Mouse (Mus musculus) hindbrain, embryonic 13.5 days (tissue): ENCODE results near the gene Ppm1d. TPM values are rescaled to one million over a fixed set of nuclear protein-coding genes. Genes with fewer than 3 reads are reported as not detected.

Experiments
- ATAC-seq: fragments of 200-750 bp; cut with Nextera tagmentation; 2 replicates; pipeline ENCODE4 v1.8.0; 2017; ENCODE audit warnings: moderate TSS enrichment; ENCODE audit not compliant: low FRiP score
- H3K27ac ChIP-seq: fragments of 300-500 bp; sonication (generic); 2 replicates; pipeline ENCODE4 v1.5.1; 2015; ENCODE audit warnings: inconsistent platforms, mild to moderate bottlenecking, moderate library complexity
- H3K27me3 ChIP-seq: fragments of 300-500 bp; sonication (generic); 2 replicates; pipeline ENCODE4 v1.6.1; 2015; ENCODE audit warnings: mild to moderate bottlenecking, inconsistent platforms
- H3K36me3 ChIP-seq: fragments of 300-500 bp; sonication (generic); 2 replicates; pipeline ENCODE4 v1.6.1; 2015; ENCODE audit warnings: mild to moderate bottlenecking, inconsistent platforms
- H3K4me1 ChIP-seq: fragments of 300-500 bp; sonication (generic); replicated peaks from 2 replicates; pipeline ENCODE4 v1.6.1; 2015; ENCODE audit warnings: inconsistent platforms
- H3K4me2 ChIP-seq: fragments of 300-500 bp; sonication (generic); 2 replicates; pipeline ENCODE4 v1.6.1; 2015; ENCODE audit warnings: inconsistent platforms, mild to moderate bottlenecking, moderate library complexity
- H3K4me3 ChIP-seq: fragments of 300-500 bp; sonication (generic); 2 replicates; pipeline ENCODE4 v1.5.1; 2015; ENCODE audit warnings: mild to moderate bottlenecking, inconsistent platforms
- H3K9ac ChIP-seq: fragments of 300-500 bp; sonication (generic); 2 replicates; pipeline ENCODE4 v1.6.1; 2015; ENCODE audit warnings: mild to moderate bottlenecking, inconsistent platforms
- H3K9me3 ChIP-seq: fragments of 300-500 bp; sonication (generic); 2 replicates; pipeline ENCODE4 v1.6.1; 2016; ENCODE audit warnings: inconsistent platforms
- WGBS: fragments of 180-500 bp; shearing (Covaris S2); methylation state at CpG from one replicate; pipeline ENCODE4 v1.1.7; 2015; 5-methylcytosine and 5-hydroxymethylcytosine counted together
- polyA plus RNA-seq: library from polyadenylated mRNA; unstranded; fragments of >200 nt; fragmentation: Nextera tagmentation; extraction: Ambion mirVana; gene quantifications from 2 replicates; pipeline ENCODE4 v1.2.1, GENCODE M21; 2015

Gene Ppm1d
- polyA plus RNA-seq, 1 experiment from 2014 or later: 18.3 TPM

DNA sequence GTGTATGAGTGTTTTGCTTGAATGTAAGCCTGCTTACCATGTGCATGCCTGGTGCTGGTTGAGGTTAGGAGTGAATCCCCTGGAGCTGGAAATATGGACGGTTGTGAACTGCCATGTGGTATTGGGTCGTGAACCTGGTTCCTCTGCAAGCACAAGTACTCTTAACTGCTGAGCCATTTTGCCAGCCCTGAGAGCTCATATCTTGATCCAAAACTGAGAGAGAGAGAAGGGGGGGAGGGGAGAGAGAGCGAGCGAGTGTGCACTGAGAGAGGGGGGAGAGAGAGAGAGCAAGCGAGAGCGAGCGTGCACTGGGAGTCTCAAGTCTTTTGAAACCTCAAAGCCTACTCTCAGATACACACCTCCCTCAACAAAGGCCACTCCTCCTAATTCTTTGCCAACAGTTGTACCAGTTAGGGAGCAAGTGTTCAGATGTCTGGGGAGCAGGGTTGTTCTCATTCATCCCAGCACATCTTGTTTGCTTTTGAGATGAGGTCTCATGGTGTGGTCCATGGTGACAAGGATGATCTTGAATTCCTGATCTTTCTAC lies 29.1 kb downstream of the Ppm1d start:
- no peak overlapping the region for H3K4me2 ChIP-seq
- no peak overlapping the region for H3K27ac ChIP-seq
- no peaks in the 10 kb centered on the region for H3K27me3 ChIP-seq
- no peak for ATAC-seq
- H3K9ac ChIP-seq: no peak overlapping the region
- peaks cover 64% of the 10 kb centered on the region for H3K36me3 ChIP-seq
- H3K4me3 ChIP-seq: no peak overlapping the region
- H3K4me1 ChIP-seq: no peaks in the 10 kb centered on the region
- WGBS: 96% methylated on average over 7 of the region's 7 CpGs
- no peaks in the 10 kb centered on the region for H3K9me3 ChIP-seq

GRCm38 (mm10) chr11:85352539-85353380 lies 41.7 kb downstream of the Ppm1d start, which contains the start of gene Bcas3:
Gene Bcas3, plus strand, starts transcription at chr11:85353167.
- Histone ChIP-seq H3K9me3 (no peaks in the 10 kb centered on the region), H3K27me3 (no peaks in the 10 kb centered on the region), H3K27ac (peak within 1 kb of the TSS; percentile 72), H3K4me3 (peak within 1 kb of the TSS; percentile 72), H3K9ac (peak within 1 kb of the TSS; percentile 86), H3K4me2 (peak within 1 kb of the TSS; percentile 84), H3K36me3 (peaks cover 14% of the 10 kb centered on the region; the same call in 1 of the 2 replicates), H3K4me1 (peaks cover 16% of the 10 kb centered on the region)
- WGBS: under 1% methylated on average over 47 of the region's 47 CpGs
- peak; percentile 99 for ATAC-seq

- Histone ChIP-seq H3K27ac (no peak overlapping the region), H3K9ac (peak overlapping the region; percentile 86), H3K4me3 (peak overlapping the region; percentile 72), H3K36me3 (peaks cover 14% of the 10 kb centered on the region; the same call in 1 of the 2 replicates), H3K4me2 (peak overlapping the region; percentile 84), H3K9me3 (no peaks in the 10 kb centered on the region), H3K4me1 (peaks cover 16% of the 10 kb centered on the region), H3K27me3 (no peaks in the 10 kb centered on the region)
- 79% methylated on average over 4 of the region's 4 CpGs for WGBS
- no peak for ATAC-seq
Measured at GRCm38 (mm10) chr11:85353819-85354218, 42.8 kb downstream of the Ppm1d start.

- 93% methylated on average over 6 of the region's 6 CpGs for WGBS
Measured at GRCm38 (mm10) chr11:85359641-85360040, 48.6 kb downstream of the Ppm1d start.

GRCm38 (mm10) chr11:85361621-85362020 lies 50.6 kb downstream of the Ppm1d start:
- peaks cover 74% of the 10 kb centered on the region for H3K36me3 ChIP-seq
- 83% methylated on average over 8 of the region's 8 CpGs for WGBS
- H3K4me3 ChIP-seq: no peak overlapping the region

More at GRCm38 (mm10) chr11:85359641-85360040, 48.6 kb downstream of the Ppm1d start:
- Histone ChIP-seq H3K36me3 (peaks cover 59% of the 10 kb centered on the region), H3K4me2 (no peak overlapping the region), H3K27ac (no peak overlapping the region), H3K9me3 (no peaks in the 10 kb centered on the region), H3K4me3 (no peak overlapping the region), H3K4me1 (no peaks in the 10 kb centered on the region), H3K27me3 (no peaks in the 10 kb centered on the region), H3K9ac (no peak overlapping the region)
- no peak for ATAC-seq

GRCm38 (mm10) chr11:85366168-85366567 lies 55.1 kb downstream of the Ppm1d start:
- WGBS: 86% methylated on average over 3 of the region's 3 CpGs
- Histone ChIP-seq H3K27ac (no peak overlapping the region), H3K4me3 (no peak overlapping the region), H3K9me3 (no peaks in the 10 kb centered on the region), H3K4me1 (no peaks in the 10 kb centered on the region), H3K4me2 (no peak overlapping the region), H3K9ac (no peak overlapping the region), H3K27me3 (no peaks in the 10 kb centered on the region), H3K36me3 (peaks cover 78% of the 10 kb centered on the region)
- no peak for ATAC-seq

More at GRCm38 (mm10) chr11:85361621-85362020, 50.6 kb downstream of the Ppm1d start:
- no peak for ATAC-seq
- Histone ChIP-seq H3K27me3 (no peaks in the 10 kb centered on the region), H3K4me1 (no peaks in the 10 kb centered on the region), H3K4me2 (no peak overlapping the region), H3K9me3 (no peaks in the 10 kb centered on the region), H3K9ac (no peak overlapping the region), H3K27ac (no peak overlapping the region)

DNA sequence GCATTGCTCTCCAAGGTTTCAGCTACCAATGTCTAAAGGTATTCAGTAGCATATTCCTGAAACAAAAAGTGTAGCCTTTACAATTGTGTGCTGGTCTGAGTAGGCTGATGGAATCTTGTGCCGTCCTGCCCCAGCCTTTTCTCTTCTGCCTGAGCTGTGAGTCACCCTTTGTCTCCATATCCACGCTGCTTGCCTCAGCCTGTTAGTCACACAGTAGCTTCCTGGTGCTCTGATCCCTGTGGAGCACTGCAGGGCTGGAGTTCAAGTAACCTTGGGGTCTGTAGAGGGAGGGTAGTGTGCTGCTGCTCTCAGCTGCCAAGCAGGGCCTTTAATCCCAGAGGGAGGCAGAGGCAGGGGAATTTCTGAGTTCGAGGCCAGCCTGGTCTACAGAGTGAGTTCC lies 56.8 kb downstream of the Ppm1d start:
- H3K27me3 ChIP-seq: no peaks in the 10 kb centered on the region
- ATAC-seq: no peak
- no peak overlapping the region for H3K9ac ChIP-seq
- H3K9me3 ChIP-seq: no peaks in the 10 kb centered on the region
- H3K27ac ChIP-seq: no peak overlapping the region
- H3K4me2 ChIP-seq: no peak overlapping the region
- H3K4me3 ChIP-seq: no peak overlapping the region
- peaks cover 76% of the 10 kb centered on the region for H3K36me3 ChIP-seq
- WGBS: 58% methylated on average over 3 of the region's 3 CpGs
- no peaks in the 10 kb centered on the region for H3K4me1 ChIP-seq

- H3K9ac ChIP-seq: no peak overlapping the region
- H3K4me1 ChIP-seq: no peaks in the 10 kb centered on the region
- H3K36me3 ChIP-seq: peaks cover 2% of the 10 kb centered on the region; the same call in 1 of the 2 replicates
- 89% methylated on average over 3 of the region's 3 CpGs for WGBS
- ATAC-seq: no peak
- H3K9me3 ChIP-seq: no peaks in the 10 kb centered on the region
- no peak overlapping the region for H3K4me2 ChIP-seq
- no peaks in the 10 kb centered on the region for H3K27me3 ChIP-seq
- no peak overlapping the region for H3K27ac ChIP-seq
- H3K4me3 ChIP-seq: no peak overlapping the region
Measured at GRCm38 (mm10) chr11:85379091-85379490, 68.0 kb downstream of the Ppm1d start.

- Histone ChIP-seq H3K27ac (no peak overlapping the region), H3K27me3 (no peaks in the 10 kb centered on the region), H3K4me1 (no peaks in the 10 kb centered on the region), H3K4me3 (no peak overlapping the region), H3K4me2 (no peak overlapping the region), H3K9me3 (no peaks in the 10 kb centered on the region), H3K36me3 (peaks cover 2% of the 10 kb centered on the region; the same call in 1 of the 2 replicates), H3K9ac (no peak overlapping the region)
- 15% methylated on average over 1 of the region's 1 CpGs for WGBS
- no peak for ATAC-seq
Measured at GRCm38 (mm10) chr11:85380046-85380445, 69.0 kb downstream of the Ppm1d start.

DNA sequence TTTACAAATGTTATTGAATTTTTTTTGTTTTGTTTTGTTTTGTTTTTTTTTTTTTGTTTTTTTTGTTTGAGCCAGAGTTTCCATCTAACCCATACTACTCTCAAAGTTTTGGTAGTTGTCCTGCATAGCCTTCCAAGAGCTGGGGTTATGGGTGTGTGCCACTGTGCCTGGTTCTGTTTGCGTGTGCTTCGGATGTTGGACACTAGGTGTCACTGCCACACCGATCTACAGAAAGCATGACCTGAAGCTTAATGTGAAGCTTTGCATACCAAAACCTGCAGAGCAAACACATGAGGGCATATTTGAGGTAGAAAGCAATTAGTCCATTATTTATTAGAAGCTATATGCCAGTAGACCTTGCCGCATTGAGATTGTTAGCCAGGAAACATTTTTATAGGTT lies 71.0 kb downstream of the Ppm1d start:
- Histone ChIP-seq H3K9me3 (no peaks in the 10 kb centered on the region), H3K27ac (no peak overlapping the region), H3K9ac (no peak overlapping the region), H3K4me1 (no peaks in the 10 kb centered on the region), H3K4me3 (no peak overlapping the region), H3K27me3 (no peaks in the 10 kb centered on the region), H3K4me2 (no peak overlapping the region), H3K36me3 (no peaks in the 10 kb centered on the region)
- WGBS: 18% methylated on average over 4 of the region's 4 CpGs
- ATAC-seq: no peak

DNA sequence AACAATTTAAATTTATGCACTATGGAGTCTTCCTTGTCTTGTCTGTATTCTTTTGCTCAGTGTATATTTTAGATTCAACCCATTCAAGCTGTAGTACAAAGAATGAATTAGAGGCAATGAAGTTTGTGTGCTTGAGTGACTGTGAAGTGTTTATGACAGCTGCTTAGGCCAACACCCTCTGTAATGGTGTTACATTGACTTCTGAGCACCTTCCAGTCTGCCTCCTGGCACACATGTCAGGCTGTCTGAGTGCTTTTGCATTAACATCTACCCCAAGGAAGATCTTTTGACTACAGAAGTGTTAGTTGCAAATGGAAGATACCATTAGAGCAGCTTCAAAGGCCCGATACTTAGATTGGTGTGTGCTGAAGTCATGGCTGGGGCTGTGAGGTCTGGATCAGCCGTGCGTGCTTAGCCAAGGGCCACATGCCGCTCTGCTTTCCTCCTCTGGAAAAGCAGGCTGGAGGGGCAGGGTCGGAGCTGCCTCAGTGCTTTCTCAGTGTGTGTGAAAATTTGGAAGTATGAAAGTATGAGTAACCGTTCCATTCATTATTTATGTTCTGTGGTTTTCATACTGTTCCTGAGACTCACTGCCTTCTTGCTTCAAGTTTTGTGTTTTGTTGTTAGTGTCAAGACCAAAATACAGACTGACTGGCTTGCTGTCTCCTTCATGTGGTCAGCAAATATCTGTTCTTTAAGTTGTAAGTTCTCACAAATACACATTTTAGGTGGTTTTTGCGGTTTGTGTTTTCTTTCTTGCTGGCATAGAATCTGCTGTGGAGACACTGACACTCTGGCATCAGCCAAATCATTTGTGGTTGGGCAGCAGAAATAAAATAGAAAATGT lies 73.2 kb downstream of the Ppm1d start:
- no peaks in the 10 kb centered on the region for H3K27me3 ChIP-seq
- H3K36me3 ChIP-seq: no peaks in the 10 kb centered on the region
- H3K4me3 ChIP-seq: no peak overlapping the region
- H3K4me2 ChIP-seq: no peak overlapping the region
- WGBS: 90% methylated on average over 7 of the region's 7 CpGs
- no peak for ATAC-seq
- H3K27ac ChIP-seq: no peak overlapping the region
- no peaks in the 10 kb centered on the region for H3K9me3 ChIP-seq
- no peaks in the 10 kb centered on the region for H3K4me1 ChIP-seq
- H3K9ac ChIP-seq: no peak overlapping the region
